7 mouse cellular contexts compared by ENCODE assay signal in the genomic region with DNA sequence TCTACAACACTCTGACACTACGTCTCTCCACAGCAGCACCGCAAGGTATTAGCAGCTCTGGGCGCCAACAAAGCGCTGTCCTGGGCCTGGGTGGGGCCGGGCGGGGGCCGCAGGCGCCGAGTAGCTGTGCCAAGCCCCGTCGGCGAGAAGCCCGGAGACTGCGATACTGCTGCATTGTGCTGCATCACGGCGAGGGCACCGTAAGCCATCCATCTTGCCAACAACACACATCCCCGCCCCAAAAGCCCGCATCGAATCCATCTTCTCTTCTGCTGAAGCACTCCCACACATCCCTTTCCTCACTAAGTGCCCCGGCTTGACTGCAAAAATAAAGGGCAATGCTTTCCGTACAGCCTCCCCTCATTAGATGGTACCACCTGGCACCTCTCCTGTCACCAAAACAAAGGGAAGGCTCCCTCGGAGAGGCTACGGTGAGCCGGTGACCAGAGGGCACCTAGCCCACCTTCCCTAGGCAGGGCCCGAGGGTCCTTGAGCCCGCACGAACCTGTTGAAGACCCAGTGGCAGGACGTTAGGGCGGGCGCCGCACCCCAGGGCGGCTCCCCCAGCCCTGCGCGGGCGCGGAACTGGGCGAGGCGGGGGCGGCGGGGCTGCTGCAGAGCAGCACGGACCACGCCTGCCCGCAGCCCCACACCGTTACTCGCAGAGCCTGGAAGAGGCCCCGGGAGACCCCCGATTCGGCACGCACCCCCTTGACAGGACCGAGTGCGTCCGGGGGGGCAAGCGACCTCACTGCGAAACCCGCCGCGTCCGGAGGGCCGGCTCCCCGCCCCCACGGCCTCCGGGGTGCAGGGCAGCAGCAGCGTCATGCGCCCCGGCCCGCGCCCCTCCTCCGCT. TPM values are rescaled to one million over a fixed set of nuclear protein-coding genes. Genes with fewer than 3 reads are reported as not detected.
A peak's percentile ranks its signal among the peaks of the same experiment; 100 is the strongest.
DNase-seq lines count a peak whose midpoint lies in the region; ATAC-seq and TF ChIP-seq lines count a peak whose summit lies in the region.

No protein-coding gene starts in this region.

- ATAC-seq in common myeloid progenitor, adult 5-6 weeks (replicated peaks; ENCODE audit: low read depth, poor library complexity, severe bottlenecking): peak; percentile 69
- peak; percentile 77 for ATAC-seq in intestine, embryonic 15.5 days
- ATAC-seq in megakaryocyte progenitor cell, adult 5-6 weeks (replicated peaks; ENCODE audit: poor library complexity): peak; percentile 54

- TF ChIP-seq CTCF in small intestine, adult 2 months (IDR thresholded peaks at IDR 0.05; ENCODE audit: extremely low read depth, insufficient read length, insufficient replicate concordance, low read depth, low read length): no peak

- H3K9ac ChIP-seq in intestine, embryonic 15.5 days: peak overlapping the region; percentile 87

- H3K4me3 ChIP-seq in intestine, embryonic 15.5 days (replicated peaks): peak overlapping the region; percentile 91
- peak overlapping the region; percentile 77 for H3K4me3 ChIP-seq in small intestine, adult 2 months (ENCODE audit: low read depth, low read length)

- H3K4me2 ChIP-seq in intestine, embryonic 15.5 days (replicated peaks): peak overlapping the region; percentile 87

- intact Hi-C loops in gastrocnemius, postnatal 14 days (cut with DNase I; ENCODE audit: low total_unique reads): no loop called here
- intact Hi-C loops in left cerebral cortex, postnatal 25 days (cut with DNase I): loop anchor here (5.0 kb wide), 2 partner anchors 120 to 240 kb away; a partner anchor contains a TSS

- 0% methylated on average over 65 of the region's 69 CpGs for WGBS in intestine, embryonic 15.5 days
- WGBS in small intestine, adult 2 months: 1% methylated on average over 69 of the region's 69 CpGs

- peak overlapping the region; percentile 93 for H3K27ac ChIP-seq in intestine, embryonic 15.5 days
- H3K27ac ChIP-seq in small intestine, adult 2 months (ENCODE audit: insufficient read depth, low read depth, low read length): peak overlapping the region; percentile 45

- no peaks in the 10 kb centered on the region for H3K9me3 ChIP-seq in intestine, embryonic 15.5 days

- peaks cover 9% of the 10 kb centered on the region for H3K27me3 ChIP-seq in intestine, embryonic 15.5 days (replicated peaks)
- H3K27me3 ChIP-seq in small intestine, adult 2 months (ENCODE audit: control insufficient read depth, insufficient read depth, low read length): peaks cover 23% of the 10 kb centered on the region

- TF ChIP-seq POLR2A in small intestine, adult 2 months (IDR thresholded peaks at IDR 0.05; ENCODE audit: low read depth, low read length): no peak

- H3K4me1 ChIP-seq in intestine, embryonic 15.5 days (replicated peaks): 0 out of 2 replicates have a peak, but pooled peaks cover 13% of the 10 kb centered on the region
- H3K4me1 ChIP-seq in small intestine, adult 2 months (ENCODE audit: control insufficient read depth, insufficient read depth, insufficient read length, low read length): peaks cover 5% of the 10 kb centered on the region; the same call in 1 of the 2 replicates

- no peaks in the 10 kb centered on the region for H3K36me3 ChIP-seq in intestine, embryonic 15.5 days
- no peaks in the 10 kb centered on the region for H3K36me3 ChIP-seq in small intestine, adult 2 months (ENCODE audit: control insufficient read depth, insufficient read depth, low read length)

- peak; percentile 65 to 89 for DNase-seq in adrenal gland, adult (ENCODE audit: inconsistent age in 2 of 2, low spot score in 1 of 2)
- peak; percentile 55 for DNase-seq in gastrocnemius, postnatal 14 days
- DNase-seq in left cerebral cortex, postnatal 25 days (ENCODE audit: low spot score in 2 of 2): peak; percentile 76 to 83

RNA-seq across cellular contexts. Expression of a gene that starts 0.7 kb away (rescaled TPM):
- 121 and 147 TPM in 2 replicates for total RNA-seq in common myeloid progenitor, adult 5-6 weeks (2017)
- 100 to 1,000 TPM; 130 to 152 TPM for total RNA-seq in gastrocnemius, postnatal 14 days (2021)
- polyA plus RNA-seq in intestine, embryonic 15.5 days (2015; fragmentation: Nextera tagmentation; extraction: Ambion mirVana): 117 and 118 TPM in 2 replicates
- total RNA-seq in left cerebral cortex, postnatal 25 days (2021): 100 to 1,000 TPM; 614 to 635 TPM
- total RNA-seq in megakaryocyte progenitor cell, adult 5-6 weeks (2015): 108 TPM in 2 replicates
- 127 and 141 TPM in 2 replicates for total RNA-seq in megakaryocyte progenitor cell, adult 5-6 weeks (2017)
- polyA plus RNA-seq in small intestine, adult 2 months (2012; rRNA removed): 21.4 and 43.1 TPM in 2 replicates

Comparison
In these comparisons a context has a peak if more than half of its experiments do, and no peak if none do; other contexts are left out.
1. Peak in every context shown above with its lines: DNase-seq, ATAC-seq, H3K4me3 ChIP-seq and H3K27ac ChIP-seq.